ENCODE assay signal across 9 mouse cellular contexts in the genomic region with DNA sequence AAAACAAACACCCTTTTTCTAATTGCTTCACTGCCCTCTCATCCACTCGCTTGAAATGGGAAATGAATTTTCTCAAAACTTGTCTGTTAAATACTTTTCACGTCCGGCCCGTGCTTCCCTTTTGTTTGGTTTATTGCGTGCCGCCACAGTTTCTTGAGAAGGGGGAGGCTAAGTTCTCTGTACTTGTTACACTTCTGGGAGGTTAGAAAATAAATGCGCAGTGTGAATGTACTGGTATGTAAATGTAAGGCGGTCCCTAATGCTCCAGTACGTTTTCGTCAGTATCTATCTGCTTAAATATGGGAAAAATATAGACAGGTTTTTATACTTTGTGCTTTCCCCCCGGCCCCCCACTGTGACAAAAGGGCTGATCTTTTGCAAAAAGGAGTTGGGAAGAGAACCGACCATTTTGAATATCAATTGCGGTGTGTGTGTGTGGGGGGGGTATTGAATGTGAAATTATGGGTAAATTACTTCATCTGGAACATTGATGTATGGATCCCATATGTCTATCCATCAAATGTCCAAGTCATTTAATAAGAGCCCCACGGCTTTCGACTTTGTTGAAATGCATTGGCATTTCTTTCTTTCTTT. TPM values are rescaled to one million over a fixed set of nuclear protein-coding genes. Genes with fewer than 3 reads are reported as not detected.
A peak's percentile ranks its signal among the peaks of the same experiment; 100 is the strongest.
DNase-seq lines count a peak whose midpoint lies in the region; ATAC-seq and TF ChIP-seq lines count a peak whose summit lies in the region.
"Had no signal": no experiment of that assay in that cellular context is flagged by ENCODE, and none has a peak within 500 bp of the region (broad histone marks: within the 10 kb centered on the region; RNA-seq: fewer than 3 reads in every experiment).

No protein-coding gene starts in this region.

- TF ChIP-seq POLR2A in olfactory bulb, adult 2 months (IDR thresholded peaks at IDR 0.05; ENCODE audit: insufficient read depth, low read depth, low read length), result no peak

- H3K9me3 ChIP-seq in embryonic facial prominence, embryonic 14.5 days (ENCODE audit: control insufficient read depth, low read length), result no peaks in the 10 kb centered on the region
- peaks cover 6% of the 10 kb centered on the region for H3K9me3 ChIP-seq in limb, embryonic 12.5 days

- peak overlapping the region; percentile 88 for H3K4me2 ChIP-seq in embryonic facial prominence, embryonic 14.5 days (ENCODE audit: low read depth, low read length)
- peak overlapping the region; percentile 82 for H3K4me2 ChIP-seq in limb, embryonic 12.5 days

- H3K4me3 ChIP-seq in embryonic facial prominence, embryonic 14.5 days (ENCODE audit: low read depth, low read length), result peak overlapping the region; percentile 97
- peak overlapping the region; percentile 92 for H3K4me3 ChIP-seq in limb, embryonic 12.5 days (replicated peaks)
- H3K4me3 ChIP-seq in olfactory bulb, adult 2 months (ENCODE audit: insufficient read depth, low read depth, low read length), result peak overlapping the region; percentile 99

- no peak for ATAC-seq in embryonic facial prominence, embryonic 14.5 days (ENCODE audit: low read depth)
- ATAC-seq in limb, embryonic 12.5 days (ENCODE audit: insufficient number of reproducible peaks, insufficient read depth, low FRiP score, low TSS enrichment, low read depth), result no peak

- peak; percentile 53 to 54 for DNase-seq in cerebellum, postnatal 10 days
- no peak for DNase-seq in cerebellum, postnatal 36 days
- peak; percentile 66 for DNase-seq in A20 (ENCODE audit: low read depth, low spot score)
- DNase-seq in embryonic facial prominence, embryonic 14.5 days (ENCODE audit: low spot score), result no peak
- DNase-seq in layer of hippocampus, postnatal 14 days (ENCODE audit: low spot score in 2 of 2), result no peak
- DNase-seq in adrenal gland, postnatal 25 days, result no peak

- WGBS in embryonic facial prominence, embryonic 14.5 days, result 3% methylated on average over 15 of the region's 15 CpGs
- 4% methylated on average over 15 of the region's 15 CpGs for WGBS in limb, embryonic 12.5 days
- WGBS in olfactory bulb, adult 2 months, result under 1% methylated on average over 15 of the region's 15 CpGs

- peaks cover 21% of the 10 kb centered on the region for H3K4me1 ChIP-seq in embryonic facial prominence, embryonic 14.5 days (ENCODE audit: control insufficient read depth, insufficient read depth, low read length)
- peaks cover 19% of the 10 kb centered on the region for H3K4me1 ChIP-seq in limb, embryonic 12.5 days (replicated peaks)
- H3K4me1 ChIP-seq in olfactory bulb, adult 2 months (ENCODE audit: control insufficient read depth, insufficient read depth, low read length), result peaks cover 5% of the 10 kb centered on the region; the same call in 1 of the 2 replicates

- no peak for TF ChIP-seq CTCF in olfactory bulb, adult 2 months (IDR thresholded peaks at IDR 0.05; ENCODE audit: insufficient read depth, low read depth, low read length)

- no peaks in the 10 kb centered on the region for H3K36me3 ChIP-seq in embryonic facial prominence, embryonic 14.5 days (ENCODE audit: control insufficient read depth, insufficient read depth, low read length)
- H3K36me3 ChIP-seq in limb, embryonic 12.5 days, result no peaks in the 10 kb centered on the region

- H3K27me3 ChIP-seq in embryonic facial prominence, embryonic 14.5 days (replicated peaks; ENCODE audit: control insufficient read depth, insufficient read depth, low read length), result no peaks in the 10 kb centered on the region
- H3K27me3 ChIP-seq in limb, embryonic 12.5 days, result no peaks in the 10 kb centered on the region
- H3K27me3 ChIP-seq: Patski had no signal

- H3K27ac ChIP-seq in embryonic facial prominence, embryonic 14.5 days (replicated peaks; ENCODE audit: low read depth, low read length), result peak overlapping the region; percentile 99
- peak overlapping the region; percentile 99 for H3K27ac ChIP-seq in limb, embryonic 12.5 days
- H3K27ac ChIP-seq in olfactory bulb, adult 2 months (ENCODE audit: insufficient read depth, low read depth, low read length), result peak overlapping the region; percentile 74

- H3K9ac ChIP-seq in embryonic facial prominence, embryonic 14.5 days (ENCODE audit: low read depth, low read length), result peak overlapping the region; percentile 98
- H3K9ac ChIP-seq in limb, embryonic 12.5 days (replicated peaks), result peak overlapping the region; percentile 97

RNA-seq across cellular contexts. Expression of a gene that starts 1.2 kb away (rescaled TPM):
- 434 and 478 TPM in 2 replicates for polyA plus RNA-seq in embryonic facial prominence, embryonic 14.5 days (2014; fragmentation: Nextera tagmentation; extraction: Ambion mirVana)
- 416 and 425 TPM in 2 replicates for polyA plus RNA-seq in limb, embryonic 12.5 days (2016; fragmentation: Nextera tagmentation; extraction: Ambion mirVana)
- polyA plus RNA-seq in olfactory bulb, adult 2 months (2012; ENCODE audit: insufficient read depth, insufficient read length, low replicate concordance, missing spikeins), result 315 and 527 TPM in 2 replicates
- total RNA-seq in layer of hippocampus, postnatal 14 days (2021), result 100 to 1,000 TPM; 301 to 313 TPM
- total RNA-seq in adrenal gland, postnatal 25 days (2021), result 315 and 361 TPM in 2 replicates

Comparison
In these comparisons a context has a peak if more than half of its experiments do, and no peak if none do; other contexts are left out.
1. DNase-seq: peak in cerebellum, postnatal 10 days (2 of 2) and A20 (single experiment); none in cerebellum, postnatal 36 days (0 of 2), embryonic facial prominence, embryonic 14.5 days (single experiment), layer of hippocampus, postnatal 14 days (0 of 2) and adrenal gland, postnatal 25 days (single experiment).
2. Peak in every context shown above with its lines, with median percentiles within 50 percentile points of each other: H3K27ac ChIP-seq and H3K4me3 ChIP-seq.